Mouse (Mus musculus) heart, postnatal 0 days (tissue): Measurements from ENCODE around the gene Mctp1.

ENCODE experiments used
- CTCF ChIP-seq: IDR thresholded peaks from 2 replicates; pipeline ENCODE4 v1.5.1; 2016; ENCODE audit warnings: antibody characterized with exemption, control low read depth, low read depth
- EP300 ChIP-seq: IDR thresholded peaks from 2 replicates; pipeline ENCODE4 v1.6.1; 2016; ENCODE audit warnings: antibody characterized with exemption, low read depth

- TF ChIP-seq CTCF (no peak), EP300 (no peak)
These were observed 305.0 kb downstream of the Mctp1 start for GRCm38 (mm10) chr13:76689349-76689748.
